Mouse (Mus musculus) thymus, postnatal 10 days (tissue): Measurements from ENCODE around the gene Hist4h4.

ENCODE experiments used
- DNase-seq, 2 experiments: peaks; one replicate each; pipeline ENCODE4 v3.0.0; 2021; ENCODE audit warnings: low spot score in 2 of 2

Gene Hist4h4

GRCm38 (mm10) chr6:136803739-136804633 lies at the start of gene Hist4h4:
TSS of gene Hist4h4 (minus strand) at chr6:136804415.
- peak; percentile 90 to 98 for DNase-seq

- DNase-seq, result no peak
Measured at GRCm38 (mm10) chr6:136852762-136853161, 48.5 kb upstream of the Hist4h4 start.

- no peak for DNase-seq
Measured at GRCm38 (mm10) chr6:136852348-136852747, 48.1 kb upstream of the Hist4h4 start.

- DNase-seq, result no peak
Measured at GRCm38 (mm10) chr6:136850267-136850666, 46.1 kb upstream of the Hist4h4 start.

- no peak for DNase-seq
Measured at GRCm38 (mm10) chr6:136848971-136849370, 44.8 kb upstream of the Hist4h4 start.

GRCm38 (mm10) chr6:136848399-136848798 lies 44.2 kb upstream of the Hist4h4 start:
- no peak for DNase-seq

GRCm38 (mm10) chr6:136847790-136848189 lies 43.6 kb upstream of the Hist4h4 start:
- DNase-seq, result peak in 1 of 2 experiments; percentile 60

- no peak for DNase-seq
Measured at GRCm38 (mm10) chr6:136847267-136847666, 43.1 kb upstream of the Hist4h4 start.

GRCm38 (mm10) chr6:136845706-136846480 lies 41.7 kb upstream of the Hist4h4 start:
- no peak for DNase-seq

- no peak for DNase-seq
Measured at GRCm38 (mm10) chr6:136844903-136845302, 40.7 kb upstream of the Hist4h4 start.

- no peak for DNase-seq
Measured at GRCm38 (mm10) chr6:136837323-136837722, 33.1 kb upstream of the Hist4h4 start.

GRCm38 (mm10) chr6:136835352-136835751 lies 31.1 kb upstream of the Hist4h4 start, which contains the start of gene Smco3:
TSS of gene Smco3 (minus strand) at chr6:136835452.
- DNase-seq, result no peak

GRCm38 (mm10) chr6:136831712-136832111 lies 27.5 kb upstream of the Hist4h4 start:
- peak; percentile 34 to 48 for DNase-seq

GRCm38 (mm10) chr6:136828681-136829080 lies 24.5 kb upstream of the Hist4h4 start:
- no peak for DNase-seq

GRCm38 (mm10) chr6:136827881-136828561 lies 23.8 kb upstream of the Hist4h4 start, which contains the start of gene Wbp11:
TSS of gene Wbp11 (minus strand) at chr6:136828233.
- peak; percentile 90 to 94 for DNase-seq

- no peak for DNase-seq
Measured at GRCm38 (mm10) chr6:136827516-136827880, 23.3 kb upstream of the Hist4h4 start, which contains the start of gene BC049715. TSS of gene BC049715 (plus strand) at chr6:136827626.

- no peak for DNase-seq
Measured at GRCm38 (mm10) chr6:136827116-136827515, 22.9 kb upstream of the Hist4h4 start.

GRCm38 (mm10) chr6:136824987-136825386 lies 20.8 kb upstream of the Hist4h4 start:
- DNase-seq, result no peak

- no peak for DNase-seq
Measured at GRCm38 (mm10) chr6:136821086-136821485, 16.9 kb upstream of the Hist4h4 start.

- DNase-seq, result no peak
Measured at GRCm38 (mm10) chr6:136820381-136820780, 16.2 kb upstream of the Hist4h4 start.

- DNase-seq, result no peak
Measured at GRCm38 (mm10) chr6:136817549-136817948, 13.3 kb upstream of the Hist4h4 start.

- no peak for DNase-seq
Measured at GRCm38 (mm10) chr6:136816826-136817225, 12.6 kb upstream of the Hist4h4 start.
